Mouse (Mus musculus) C3H10T1/2 (cell line): ENCODE results near the gene Mapkapk2. TPM values are rescaled to one million over a fixed set of nuclear protein-coding genes. Genes with fewer than 3 reads are reported as not detected.

Experiments used
- polyA plus RNA-seq, 2 experiments: library from polyadenylated mRNA; unstranded; fragments of >200 nt; fragmentation: generic; extraction: Trizol; gene quantifications; one replicate each; pipeline ENCODE4 v1.2.1; 2012; ENCODE audit warnings: missing spikeins in 2 of 2

The Mapkapk2 gene
- 10 to 100 TPM; 54.8 to 60.2 TPM for polyA plus RNA-seq

DNA sequence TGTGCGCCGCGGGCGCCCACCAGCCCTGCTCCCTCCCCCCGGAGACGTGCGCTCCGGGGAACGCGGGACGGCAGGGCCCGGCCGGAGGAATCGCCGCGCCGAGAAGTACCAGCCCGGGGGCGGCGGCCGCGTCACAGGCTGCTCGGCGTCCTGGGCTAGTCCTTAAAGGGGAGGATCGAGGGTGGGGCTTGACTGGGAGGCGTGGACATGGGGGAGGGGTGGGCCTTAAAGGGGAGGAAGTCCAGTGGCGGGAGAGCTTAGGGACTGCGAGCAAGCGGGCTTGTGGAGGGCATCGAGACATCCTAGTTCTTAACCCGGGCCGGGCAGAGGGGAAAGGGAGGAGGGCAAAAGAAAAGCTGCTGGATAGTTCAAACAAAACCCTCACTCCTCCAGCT, at the start of gene Mapkapk2:
Gene Mapkapk2 (minus strand): TSS at position 127 of the 395 bp plus-strand sequence.

DNA sequence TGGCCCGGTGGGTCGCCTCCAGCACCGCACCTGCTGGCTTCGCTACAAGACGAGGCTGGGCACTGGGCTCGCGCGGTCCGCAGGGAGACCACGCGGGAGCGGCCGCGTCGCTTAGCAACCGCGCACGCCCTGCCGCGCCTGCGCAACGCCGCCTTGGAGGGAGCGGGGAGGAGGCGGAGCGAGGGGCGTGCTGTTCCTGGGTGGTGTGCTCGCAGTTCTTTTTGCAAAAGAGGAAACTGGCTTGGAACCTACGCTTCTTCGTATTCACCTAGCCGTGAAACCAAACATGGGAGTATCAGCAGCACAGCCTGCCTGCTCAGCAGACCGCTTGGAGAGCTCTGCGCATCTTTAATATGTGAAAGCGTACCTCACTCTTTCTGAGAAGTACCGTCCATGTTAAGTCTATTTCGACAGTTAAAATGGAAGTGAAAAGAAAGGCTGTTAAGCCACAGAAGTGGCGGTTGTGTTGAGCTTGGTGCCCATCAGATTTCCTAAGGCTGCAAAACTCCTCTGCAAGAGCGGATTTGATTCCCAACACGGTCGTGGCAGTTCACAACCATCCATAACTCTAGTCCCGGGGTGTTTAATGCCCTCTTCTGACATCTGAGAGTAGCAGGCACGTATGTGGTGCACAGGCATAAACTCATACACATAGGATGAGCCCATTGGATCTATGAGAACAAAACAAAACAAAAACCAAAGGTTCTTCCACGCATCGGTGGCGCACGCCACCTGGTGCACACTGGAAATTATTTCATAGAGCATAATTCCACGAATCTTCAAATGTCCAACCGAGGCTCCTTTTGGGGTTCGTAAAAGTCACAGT, 40.8 kb upstream of the Mapkapk2 start, which contains the start of gene Dyrk3:
Gene Dyrk3 (minus strand): TSS at position 150 of the 826 bp plus-strand sequence.

DNA sequence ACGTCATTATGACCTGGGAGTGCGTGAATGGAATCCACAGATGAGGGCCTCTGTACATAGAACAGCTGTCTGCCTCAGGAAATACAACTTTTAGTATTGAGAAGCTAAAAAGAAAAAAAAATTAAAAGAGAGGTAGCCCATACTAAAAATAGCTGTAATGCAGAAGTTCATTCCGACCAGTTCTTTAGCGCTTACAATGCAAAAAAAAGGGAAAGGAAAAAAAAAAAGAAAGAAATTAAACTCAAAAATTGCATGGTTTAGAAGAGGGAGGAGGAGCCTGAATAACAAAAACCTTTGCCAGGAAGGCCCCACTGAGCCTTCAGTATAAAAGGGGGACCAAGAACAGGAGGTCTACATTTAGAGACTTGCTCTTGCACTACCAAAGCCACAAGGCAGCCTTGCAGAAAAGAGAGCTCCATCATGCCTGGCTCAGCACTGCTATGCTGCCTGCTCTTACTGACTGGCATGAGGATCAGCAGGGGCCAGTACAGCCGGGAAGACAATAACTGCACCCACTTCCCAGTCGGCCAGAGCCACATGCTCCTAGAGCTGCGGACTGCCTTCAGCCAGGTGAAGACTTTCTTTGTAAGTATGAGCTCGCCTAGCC, 78.0 kb downstream of the Mapkapk2 start, which contains the start of gene Il10:
Gene Il10 (plus strand): TSS at position 354 of the 607 bp plus-strand sequence.

Other genes with a start within 250 kb of the Mapkapk2 start
- not detected for gene Fcmr, start 232.2 kb downstream of the Mapkapk2 start, polyA plus RNA-seq
- not detected for gene Il24, start 210.4 kb downstream of the Mapkapk2 start, polyA plus RNA-seq
- gene Il20, start 186.4 kb downstream of the Mapkapk2 start, polyA plus RNA-seq: not detected
- under 1 TPM in 1 of 2 experiments, not detected in 1; 0.07 TPM for gene Il19, start 157.7 kb downstream of the Mapkapk2 start, polyA plus RNA-seq
- gene Il10, start 78.0 kb downstream of the Mapkapk2 start, polyA plus RNA-seq: not detected
- gene Dyrk3, start 40.5 kb upstream of the Mapkapk2 start, polyA plus RNA-seq: 1 to 10 TPM in 1 of 2 experiments, under 1 TPM in 1; 0.93 to 2.1 TPM
- gene Eif2d, start 55.4 kb upstream of the Mapkapk2 start, polyA plus RNA-seq: 10 to 100 TPM; 40.3 to 40.5 TPM
- 1 to 10 TPM in 1 of 2 experiments, under 1 TPM in 1; 0.49 to 1.6 TPM for gene Rassf5, start 147.4 kb upstream of the Mapkapk2 start, polyA plus RNA-seq
- 10 to 100 TPM in 1 of 2 experiments, 1 to 10 TPM in 1; 1.5 to 11.3 TPM for gene Ikbke, start 181.8 kb upstream of the Mapkapk2 start, polyA plus RNA-seq